In the genomic region with DNA sequence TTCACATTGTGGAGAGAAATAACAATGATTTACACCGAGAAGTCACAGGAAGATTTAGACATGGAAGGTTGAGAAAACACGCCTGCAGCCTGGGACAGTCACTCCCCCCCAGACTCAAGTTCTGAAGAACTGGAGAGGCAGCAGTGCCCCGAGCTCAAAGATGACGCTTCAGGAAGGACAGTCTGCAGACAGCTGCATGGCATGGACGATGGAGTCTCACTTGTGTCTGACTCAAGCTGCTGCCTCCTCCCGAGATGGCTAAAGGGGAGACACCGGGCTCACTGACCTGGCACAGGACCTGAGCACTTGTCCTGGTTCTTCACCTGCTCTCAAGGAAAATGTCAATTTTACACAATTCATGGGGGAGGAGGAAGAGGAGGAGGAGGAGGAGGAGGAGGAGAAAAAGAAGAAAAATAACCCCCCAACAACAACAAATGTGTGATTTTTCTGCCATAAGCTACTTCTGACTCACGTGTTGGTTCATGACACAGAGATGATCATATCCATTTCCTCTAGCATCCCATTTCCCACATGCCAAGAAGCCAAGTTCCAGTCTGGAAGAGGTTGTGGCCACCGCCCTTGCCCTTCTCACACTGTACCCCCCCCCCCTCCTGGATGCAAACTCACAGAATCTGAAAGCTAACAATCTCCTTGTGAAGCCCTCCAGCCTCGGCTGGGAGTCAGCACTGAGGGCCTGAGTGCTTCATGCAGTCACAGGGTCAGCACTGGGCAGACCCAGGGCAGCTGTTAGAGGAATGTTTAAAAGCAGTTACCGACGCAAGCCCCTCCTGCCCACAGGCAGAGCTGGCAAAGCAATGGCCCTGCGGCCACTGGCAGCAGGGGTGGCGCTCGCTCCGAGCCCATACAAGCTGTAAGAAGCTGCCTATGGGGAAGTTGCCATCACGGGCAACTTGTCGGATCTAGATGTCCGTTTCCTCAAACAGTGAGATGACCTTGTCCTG, we compare ENCODE assay signal across 7 mouse cellular contexts. TPM values are rescaled to one million over a fixed set of nuclear protein-coding genes. Genes with fewer than 3 reads are reported as not detected.
DNase-seq lines count a peak whose midpoint lies in the region; ATAC-seq and TF ChIP-seq lines count a peak whose summit lies in the region.

No protein-coding gene starts in this region.

- H3K36me3 ChIP-seq in lung, postnatal 0 days (ENCODE audit: insufficient read depth, low read length) = peaks cover 12% of the 10 kb centered on the region
- peaks cover 48% of the 10 kb centered on the region for H3K36me3 ChIP-seq in forebrain, embryonic 10.5 days (replicated peaks)
- peaks cover 34% of the 10 kb centered on the region for H3K36me3 ChIP-seq in limb, embryonic 10.5 days
- peaks cover 10% of the 10 kb centered on the region; the same call in 1 of the 2 replicates for H3K36me3 ChIP-seq in stomach, embryonic 15.5 days

- H3K4me1 ChIP-seq in lung, postnatal 0 days (ENCODE audit: insufficient read depth, low read depth, low read length) = peaks cover 40% of the 10 kb centered on the region
- peaks cover 69% of the 10 kb centered on the region for H3K4me1 ChIP-seq in forebrain, embryonic 10.5 days
- peaks cover 65% of the 10 kb centered on the region for H3K4me1 ChIP-seq in limb, embryonic 10.5 days
- H3K4me1 ChIP-seq in stomach, embryonic 15.5 days = peaks cover 44% of the 10 kb centered on the region

- no peak overlapping the region for H3K9ac ChIP-seq in lung, postnatal 0 days (replicated peaks; ENCODE audit: low read depth)
- H3K9ac ChIP-seq in stomach, embryonic 15.5 days = no peak overlapping the region

- no peaks in the 10 kb centered on the region for H3K27me3 ChIP-seq in lung, postnatal 0 days (replicated peaks; ENCODE audit: insufficient read depth, low read length)
- H3K27me3 ChIP-seq in forebrain, embryonic 10.5 days (ENCODE audit: poor library complexity, severe bottlenecking) = no peaks in the 10 kb centered on the region
- no peaks in the 10 kb centered on the region for H3K27me3 ChIP-seq in limb, embryonic 10.5 days (ENCODE audit: low read depth, poor library complexity, severe bottlenecking)
- no peaks in the 10 kb centered on the region for H3K27me3 ChIP-seq in stomach, embryonic 15.5 days (replicated peaks)

- H3K27ac ChIP-seq in lung, postnatal 0 days (ENCODE audit: low read length) = peak overlapping the region; percentile 80; the same call in 1 of the 2 replicates
- H3K27ac ChIP-seq in forebrain, embryonic 10.5 days = peak overlapping the region; percentile 93
- H3K27ac ChIP-seq in limb, embryonic 10.5 days = peak overlapping the region; percentile 88
- peak overlapping the region; percentile 92 for H3K27ac ChIP-seq in stomach, embryonic 15.5 days

- no peak for TF ChIP-seq CTCF in lung, postnatal 0 days (IDR thresholded peaks at IDR 0.05)

- 48% methylated on average over 19 of the region's 19 CpGs for WGBS in lung, postnatal 0 days
- 66% methylated on average over 19 of the region's 19 CpGs for WGBS in forebrain, embryonic 10.5 days
- WGBS in limb, embryonic 10.5 days = 70% methylated on average over 19 of the region's 19 CpGs
- 63% methylated on average over 19 of the region's 19 CpGs for WGBS in stomach, embryonic 15.5 days

- no peak overlapping the region; the same call in 1 of the 2 replicates for H3K4me2 ChIP-seq in lung, postnatal 0 days (replicated peaks; ENCODE audit: low read depth, low read length)
- H3K4me2 ChIP-seq in stomach, embryonic 15.5 days = peak overlapping the region; percentile 44

- no peak overlapping the region for H3K4me3 ChIP-seq in lung, postnatal 0 days (ENCODE audit: low read depth, low read length)
- H3K4me3 ChIP-seq in forebrain, embryonic 10.5 days = peak overlapping the region; percentile 25; the same call in 1 of the 2 replicates
- H3K4me3 ChIP-seq in limb, embryonic 10.5 days = peak overlapping the region; percentile 29
- H3K4me3 ChIP-seq in stomach, embryonic 15.5 days (replicated peaks) = peak overlapping the region; percentile 13; the same call in 1 of the 2 replicates

- no peaks in the 10 kb centered on the region for H3K9me3 ChIP-seq in lung, postnatal 0 days (ENCODE audit: low read length)
- H3K9me3 ChIP-seq in forebrain, embryonic 10.5 days = no peaks in the 10 kb centered on the region
- H3K9me3 ChIP-seq in limb, embryonic 10.5 days (replicated peaks) = no peaks in the 10 kb centered on the region
- H3K9me3 ChIP-seq in stomach, embryonic 15.5 days = no peaks in the 10 kb centered on the region

- DNase-seq in lung, postnatal 0 days (ENCODE audit: low spot score) = peak; percentile 59
- DNase-seq in lung, adult 18-20 months = no peak
- no peak for DNase-seq in forebrain, embryonic 10.5 days (ENCODE audit: extremely low spot score, low spot score)
- no peak for DNase-seq in limb, embryonic 10.5 days (ENCODE audit: low spot score)
- DNase-seq in right cerebral cortex, postnatal 25 days = no peak
- no peak for DNase-seq in layer of hippocampus, adult 18-20 months (ENCODE audit: low spot score in 2 of 2)

- ATAC-seq in lung, postnatal 0 days = 0 out of 2 replicates have a peak, but pooled peaks have one; percentile 1
- ATAC-seq in stomach, embryonic 15.5 days (ENCODE audit: insufficient read depth, low FRiP score, low read depth) = no peak

- TF ChIP-seq EP300 in lung, postnatal 0 days (IDR thresholded peaks at IDR 0.05) = no peak

RNA-seq across cellular contexts. Expression of a gene that starts 34.2 kb away (rescaled TPM):
- polyA plus RNA-seq in lung, postnatal 0 days (2015; fragmentation: Nextera tagmentation; extraction: Ambion mirVana) = 102 and 115 TPM in 2 replicates
- 209 and 210 TPM in 2 replicates for polyA plus RNA-seq in forebrain, embryonic 10.5 days (2016; fragmentation: Nextera tagmentation; extraction: Ambion mirVana)
- polyA plus RNA-seq in limb, embryonic 10.5 days (2016; fragmentation: Nextera tagmentation; extraction: Ambion mirVana) = 129 and 139 TPM in 2 replicates
- polyA plus RNA-seq in stomach, embryonic 15.5 days (2015; fragmentation: Nextera tagmentation; extraction: Ambion mirVana) = 129 and 144 TPM in 2 replicates
- 10 to 100 TPM; 88.6 to 88.7 TPM for total RNA-seq in layer of hippocampus, adult 18-20 months (2021)

RNA-seq across cellular contexts. Expression of a gene that starts 41.9 kb away (rescaled TPM):
- 14.6 and 15.1 TPM in 2 replicates for polyA plus RNA-seq in lung, postnatal 0 days (2015; fragmentation: Nextera tagmentation; extraction: Ambion mirVana)
- 0.74 and 0.82 TPM in 2 replicates for polyA plus RNA-seq in forebrain, embryonic 10.5 days (2016; fragmentation: Nextera tagmentation; extraction: Ambion mirVana)
- 0.60 and 0.80 TPM in 2 replicates for polyA plus RNA-seq in limb, embryonic 10.5 days (2016; fragmentation: Nextera tagmentation; extraction: Ambion mirVana)
- 5.8 and 7.5 TPM in 2 replicates for polyA plus RNA-seq in stomach, embryonic 15.5 days (2015; fragmentation: Nextera tagmentation; extraction: Ambion mirVana)
- 10 to 100 TPM; 34.7 to 38.4 TPM for total RNA-seq in layer of hippocampus, adult 18-20 months (2021)
